Mouse (Mus musculus) heart, postnatal 14 days (tissue): Measurements from ENCODE around the gene 4931400O07Rik. TPM values are rescaled to one million over a fixed set of nuclear protein-coding genes. Genes with fewer than 3 reads are reported as not detected.

Source experiments
- DNase-seq, 2 experiments: peaks; one replicate each; pipeline ENCODE4 v3.0.0; 2021 to 2022
- intact Hi-C: fragments of 180-260 bp; cut with DNase I; formaldehyde crosslinking; loops from one replicate; pipeline ENCODE4 v1.15.1; 2025
- long read RNA-seq, 2 experiments: library from polyadenylated mRNA; stranded (forward); transcript quantifications; one replicate each; pipeline ENCODE4 v2.0.0; 2021
- total RNA-seq, 2 experiments: library from RNA; stranded (reverse); gene quantifications; 2 replicates each; pipeline ENCODE4 v1.2.3; 2021

4931400O07Rik gene
- total RNA-seq = not detected
- long read RNA-seq, experiment 1 = 0 reads
- long read RNA-seq, experiment 2 = 0 reads

DNA sequence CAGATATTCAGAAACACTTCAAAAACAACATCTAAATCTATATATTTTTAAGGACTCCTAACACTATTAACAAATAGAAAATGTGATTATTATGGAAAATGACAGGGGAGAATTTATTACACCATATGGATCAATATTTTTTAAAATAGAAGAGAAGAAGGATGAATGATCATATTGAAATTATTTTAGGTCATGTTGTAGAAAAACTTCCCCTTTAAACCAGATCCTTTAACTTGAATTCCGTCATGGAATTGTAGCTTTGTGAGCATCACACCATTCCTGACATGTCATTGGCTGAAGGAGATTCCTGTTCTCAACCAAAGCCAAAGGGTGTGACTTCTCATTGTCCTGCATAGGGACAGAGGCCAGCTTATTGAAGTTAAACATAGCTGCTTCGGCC lies at the start of gene 4931400O07Rik:
4931400O07Rik (plus strand) TSS at position 301 of the 400 bp plus-strand sequence.
- no peak for DNase-seq
- intact Hi-C loops = no loop called here

Other genes starting within 250 kb of the 4931400O07Rik start
- gene 4933402E13Rik, start 184.5 kb upstream of the 4931400O07Rik start, total RNA-seq = not detected